Mouse (Mus musculus): ENCODE measurements around the gene Piezo1.

Piezo1 gene

GRCm38 (mm10) chr8:122451161-122451703 is 99.9 kb downstream of the Piezo1 start:
- no peak for DNase-seq

- DNase-seq, result no peak
These were observed 105.9 kb downstream of the Piezo1 start for GRCm38 (mm10) chr8:122445203-122445602.

GRCm38 (mm10) chr8:122444058-122444748 is 106.9 kb downstream of the Piezo1 start:
- peak; percentile 39 for DNase-seq

GRCm38 (mm10) chr8:122443262-122444006 is 107.7 kb downstream of the Piezo1 start, which contains the start of gene Mvd:
Gene Mvd (minus strand): TSS chr8:122443422.
- DNase-seq, result peak; percentile 98

- no peak for DNase-seq
These were observed 108.3 kb downstream of the Piezo1 start for GRCm38 (mm10) chr8:122442781-122443180.

- no peak for DNase-seq
These were observed 108.8 kb downstream of the Piezo1 start for GRCm38 (mm10) chr8:122442356-122442755.

- DNase-seq, result no peak
These were observed 109.8 kb downstream of the Piezo1 start for GRCm38 (mm10) chr8:122441326-122441725.

DNA sequence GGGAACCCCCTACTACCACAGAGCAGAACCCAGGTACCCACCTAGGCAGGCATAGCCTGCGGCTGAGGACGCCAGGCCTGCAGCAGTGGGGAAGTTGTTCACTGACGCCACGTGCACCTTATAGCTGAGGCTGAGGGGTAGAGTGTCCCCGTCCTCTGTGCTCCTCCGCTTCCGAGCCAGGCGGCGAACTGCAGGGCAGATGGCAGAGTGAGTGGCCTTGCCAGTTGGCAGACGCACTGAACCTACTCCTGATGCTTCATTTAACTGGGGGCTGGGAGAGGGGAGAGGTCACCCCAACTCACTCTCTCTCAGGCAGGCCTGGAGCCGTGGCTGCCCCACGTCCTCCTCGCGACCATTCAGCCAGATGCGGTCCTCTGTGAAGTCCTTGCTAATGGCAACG is 111.8 kb downstream of the Piezo1 start:
- no peak for DNase-seq

DNA sequence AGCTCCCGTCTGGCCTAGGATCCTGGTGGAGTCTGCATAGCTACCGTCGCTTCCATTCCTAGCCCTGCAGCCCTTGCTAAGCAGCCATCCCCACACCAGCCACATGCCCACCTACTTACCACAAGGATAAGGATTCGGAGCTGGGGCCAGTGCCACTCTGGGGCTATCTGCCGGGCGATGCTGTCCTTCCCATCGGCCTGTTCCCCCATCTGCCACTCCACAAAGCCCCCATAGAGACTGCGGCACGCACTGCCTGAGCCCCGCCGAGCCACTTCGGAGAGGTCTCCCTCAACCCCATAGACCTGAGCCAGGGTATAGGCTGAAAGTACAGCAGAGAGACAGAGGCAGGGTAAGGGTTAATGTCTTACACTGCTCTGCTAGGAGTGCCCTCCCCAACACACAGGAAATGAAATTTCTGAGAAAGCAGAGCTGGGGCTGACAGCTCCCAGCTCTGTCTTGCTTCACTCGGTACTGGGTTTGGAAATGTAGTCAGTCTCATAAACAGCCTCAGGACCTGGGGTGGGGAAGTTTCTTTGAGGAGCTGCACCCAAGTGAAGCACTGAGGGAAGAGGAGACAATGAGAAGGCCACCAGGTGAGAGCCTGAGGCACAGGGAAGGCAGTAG is 113.3 kb downstream of the Piezo1 start:
- peak; percentile 51 for DNase-seq

GRCm38 (mm10) chr8:122436586-122437125 is 114.5 kb downstream of the Piezo1 start:
- DNase-seq, result no peak

GRCm38 (mm10) chr8:122436146-122436545 is 115.0 kb downstream of the Piezo1 start:
- no peak for DNase-seq

DNA sequence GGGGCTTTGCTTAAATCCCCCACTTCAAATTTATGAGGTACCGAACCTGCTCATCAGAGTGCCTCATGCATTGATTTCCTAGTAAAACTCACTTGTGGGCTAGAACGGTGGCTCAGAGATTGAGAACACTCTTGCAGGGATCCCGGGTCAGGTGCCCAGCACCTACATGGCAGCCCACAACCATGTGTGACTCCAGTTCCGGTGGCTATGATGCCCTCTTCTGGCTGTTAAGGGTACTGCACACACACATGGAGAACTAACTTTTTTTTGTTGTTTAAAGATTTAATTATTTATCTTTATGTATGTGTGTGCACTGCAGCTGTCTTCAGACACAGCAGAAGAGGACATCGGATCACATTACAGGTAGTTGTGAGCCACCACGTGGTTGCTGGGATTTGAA is 115.8 kb downstream of the Piezo1 start:
- DNase-seq, result no peak

- no peak for DNase-seq
These were observed 117.7 kb downstream of the Piezo1 start for GRCm38 (mm10) chr8:122433269-122433905.

DNA sequence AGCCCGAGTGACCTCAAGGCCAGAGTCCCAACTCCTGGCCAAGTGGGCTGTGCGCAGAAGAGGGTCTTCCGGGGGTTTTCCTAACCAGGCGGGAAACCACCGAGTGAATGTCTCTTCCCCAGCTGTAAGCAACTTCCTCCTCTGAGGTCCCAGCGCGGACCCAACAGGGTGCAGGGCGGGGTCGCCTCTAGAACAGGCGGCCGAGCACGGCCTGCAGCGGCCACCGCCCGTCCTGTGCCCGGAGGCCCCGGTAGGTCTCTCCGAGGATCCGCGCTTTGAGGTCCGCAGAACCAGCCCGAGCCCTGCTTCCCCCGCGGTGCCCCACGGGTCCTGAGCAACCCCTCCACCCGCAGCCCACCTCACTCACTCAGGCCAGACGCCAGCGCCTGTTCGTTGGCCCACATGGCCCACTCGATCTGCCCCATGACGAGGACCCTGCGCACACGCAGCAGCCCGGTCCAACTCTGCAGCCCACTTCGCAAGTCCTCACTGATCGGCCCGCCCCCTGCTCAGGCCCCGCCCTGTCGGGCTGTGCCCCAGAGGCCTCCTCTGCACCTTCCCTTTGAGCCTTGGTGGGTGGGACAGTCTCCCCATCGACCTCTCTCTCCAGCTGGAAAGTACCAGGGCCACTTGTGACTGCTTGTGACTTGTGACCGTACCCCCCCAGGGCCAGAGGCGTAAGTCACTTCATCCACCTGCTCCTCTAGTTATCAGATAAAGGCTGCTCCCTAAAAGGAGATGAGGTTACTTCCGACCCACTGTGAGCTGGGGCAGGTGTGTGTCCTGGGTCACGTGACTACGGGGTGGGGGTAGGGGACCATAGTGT is 118.5 kb downstream of the Piezo1 start, which contains the start of gene Cyba:
Gene Cyba (minus strand): TSS at position 488 of the 826 bp plus-strand sequence.
- peak; percentile 90 for DNase-seq

Measured in thymus, postnatal 14 days (tissue).